Mouse (Mus musculus) granulocyte monocyte progenitor cell, adult 5-6 weeks (primary cell): ENCODE measurements at regions not wholly inside any gene's neighbourhood (a gene's known extent, or its start where the extent isn't known, plus 50 kb on each side); places are given as distances from the start of the nearest gene placed in this dataset.

Experiments
- ATAC-seq: replicated peaks from 2 replicates; pipeline ENCODE4 v1.8.0; 2016; ENCODE audit warnings: mild to moderate bottlenecking, moderate TSS enrichment, inconsistent platforms; ENCODE audit not compliant: poor library complexity, severe bottlenecking

DNA sequence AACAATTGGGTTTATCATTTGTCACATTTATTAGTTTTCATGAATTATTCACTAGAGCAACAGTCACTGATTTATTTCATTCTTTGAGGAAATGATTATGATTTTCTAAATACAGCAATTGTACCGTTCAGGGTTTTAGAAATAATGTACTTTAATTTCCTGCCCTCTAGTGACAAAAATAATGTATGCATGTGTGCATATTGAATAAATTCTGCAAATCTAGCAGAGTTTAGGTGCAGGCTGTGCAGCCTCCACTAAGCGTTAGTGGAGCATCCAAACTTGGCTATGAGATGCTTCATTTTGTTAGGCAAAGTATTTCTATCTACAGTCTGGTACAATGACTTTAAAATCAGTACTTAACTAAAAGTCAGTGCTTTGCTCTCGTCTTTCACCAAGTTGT lies 642.1 kb upstream of the A830018L16Rik start:
- ATAC-seq = no peak

DNA sequence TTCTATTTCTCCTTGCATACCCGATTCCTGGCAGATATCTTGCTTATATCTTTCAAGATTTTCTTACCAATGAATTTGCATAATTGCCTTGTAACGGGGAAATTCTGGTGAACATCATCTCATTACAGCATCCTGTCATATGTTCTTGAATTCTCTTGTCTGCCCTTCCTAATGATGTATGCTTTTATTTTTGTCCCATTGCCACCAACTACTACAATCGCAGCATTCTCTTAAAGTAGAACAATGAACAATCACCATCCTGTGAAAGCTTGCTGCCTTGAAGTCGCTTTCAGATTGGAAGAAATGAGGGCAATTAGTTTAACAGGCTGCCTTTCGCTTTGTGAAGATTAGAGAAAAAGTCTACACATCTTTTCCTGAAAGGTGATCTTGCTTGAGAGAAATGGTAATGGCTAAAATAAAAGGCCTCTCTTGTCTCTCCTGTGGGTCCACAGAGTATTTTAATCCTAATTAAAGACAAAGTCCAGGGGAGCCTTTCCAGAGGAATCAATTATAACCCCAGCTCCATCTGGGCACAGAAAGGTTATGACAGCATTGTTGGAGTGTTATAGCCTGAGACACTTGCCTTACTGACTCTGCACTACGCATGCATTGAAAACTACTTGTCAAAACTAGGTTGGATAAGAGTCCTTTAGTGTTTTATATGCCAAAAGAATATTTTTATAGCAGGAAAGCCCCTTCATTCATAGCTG lies 619.7 kb upstream of the A830018L16Rik start:
- no peak for ATAC-seq

DNA sequence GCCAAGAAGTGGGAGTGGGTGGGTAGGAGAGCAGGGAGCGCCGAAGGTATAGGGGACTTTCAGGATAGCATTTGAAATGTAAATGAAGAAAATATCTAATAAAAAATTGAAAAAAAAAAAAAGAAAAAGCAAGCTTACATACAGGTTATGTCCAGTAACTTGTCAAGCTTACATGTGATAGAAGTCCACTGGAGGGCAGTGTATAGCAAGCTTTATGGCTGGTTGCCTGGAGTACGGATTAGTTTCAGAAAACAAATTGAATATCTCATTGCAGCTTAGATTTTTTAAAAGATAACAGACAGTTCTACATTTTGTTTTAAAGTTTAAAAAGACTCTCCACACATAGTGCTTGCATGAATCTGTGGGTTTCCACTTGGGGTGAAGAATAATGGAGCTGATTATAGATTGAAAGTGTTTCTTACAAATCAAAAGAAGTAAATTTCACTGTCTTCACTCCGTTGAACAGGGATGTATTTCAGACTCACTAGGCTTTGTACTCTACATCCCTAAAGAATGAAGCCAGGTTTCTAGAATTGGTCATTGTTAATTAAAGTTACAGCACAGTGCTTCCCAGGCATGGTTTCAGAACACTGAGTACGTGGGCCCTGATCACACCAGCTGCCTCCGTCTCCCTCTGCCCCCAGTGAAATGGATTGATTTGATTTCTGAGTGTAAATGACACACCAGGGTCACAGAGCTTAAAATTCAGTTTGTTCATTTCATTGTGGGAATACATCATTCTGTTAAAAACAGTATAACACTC lies 578.1 kb upstream of the A830018L16Rik start:
- no peak for ATAC-seq

DNA sequence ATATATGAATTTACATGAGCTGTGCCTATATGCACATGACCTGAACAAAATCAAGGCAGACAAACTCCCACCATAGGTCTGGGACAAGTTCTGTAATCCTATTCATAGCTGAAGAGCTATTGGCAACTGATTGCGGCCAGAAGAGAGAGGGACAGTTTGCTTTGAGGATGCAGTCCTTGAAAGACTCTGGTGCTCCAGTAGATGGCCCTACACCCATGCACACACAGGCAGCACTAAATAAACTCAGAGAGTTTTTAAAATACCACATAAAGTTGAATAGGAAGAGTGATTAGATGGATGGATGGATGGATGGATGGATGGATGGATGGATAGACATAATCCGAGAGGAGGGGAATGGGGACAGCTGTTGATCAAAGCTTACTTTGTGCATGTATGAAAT lies 576.7 kb upstream of the A830018L16Rik start:
- no peak for ATAC-seq

DNA sequence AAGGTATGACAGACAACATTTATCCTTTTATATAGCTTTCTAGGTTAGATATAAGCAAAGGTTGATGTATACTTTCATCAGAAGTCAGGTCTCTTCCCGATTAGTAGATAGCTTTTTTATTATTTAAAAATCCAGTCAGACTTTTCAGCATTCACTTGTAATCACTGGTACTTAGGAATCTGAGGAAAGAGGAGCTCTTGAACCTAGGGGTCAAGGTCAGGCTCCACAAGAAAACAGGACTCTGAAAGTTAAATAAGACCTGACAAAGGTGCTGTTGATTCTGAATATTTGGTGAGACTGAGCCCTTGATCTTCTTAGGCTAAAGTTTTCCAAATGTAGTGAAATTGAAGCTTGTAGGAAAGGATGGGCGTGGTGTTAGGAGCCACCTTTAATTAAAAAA lies 561.0 kb upstream of the A830018L16Rik start:
- no peak for ATAC-seq

DNA sequence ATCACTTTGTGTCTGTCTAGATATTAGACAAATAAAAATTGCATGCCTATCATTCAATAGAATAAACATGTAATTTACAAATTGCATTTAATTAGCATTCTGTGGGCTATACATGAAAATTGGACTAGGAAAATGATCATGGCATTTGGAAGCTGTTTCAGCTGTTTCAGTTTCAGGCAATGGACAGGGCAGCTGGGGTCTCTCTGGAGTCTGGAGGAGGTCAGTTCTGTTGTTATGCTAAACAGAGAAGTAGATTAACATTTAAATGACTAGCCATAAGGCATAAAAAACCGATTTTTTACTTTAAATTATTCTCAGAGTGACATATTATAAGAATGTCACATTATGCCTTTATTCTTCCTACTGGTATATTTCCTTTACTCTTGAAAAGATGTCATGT lies 559.4 kb upstream of the A830018L16Rik start:
- no peak for ATAC-seq

DNA sequence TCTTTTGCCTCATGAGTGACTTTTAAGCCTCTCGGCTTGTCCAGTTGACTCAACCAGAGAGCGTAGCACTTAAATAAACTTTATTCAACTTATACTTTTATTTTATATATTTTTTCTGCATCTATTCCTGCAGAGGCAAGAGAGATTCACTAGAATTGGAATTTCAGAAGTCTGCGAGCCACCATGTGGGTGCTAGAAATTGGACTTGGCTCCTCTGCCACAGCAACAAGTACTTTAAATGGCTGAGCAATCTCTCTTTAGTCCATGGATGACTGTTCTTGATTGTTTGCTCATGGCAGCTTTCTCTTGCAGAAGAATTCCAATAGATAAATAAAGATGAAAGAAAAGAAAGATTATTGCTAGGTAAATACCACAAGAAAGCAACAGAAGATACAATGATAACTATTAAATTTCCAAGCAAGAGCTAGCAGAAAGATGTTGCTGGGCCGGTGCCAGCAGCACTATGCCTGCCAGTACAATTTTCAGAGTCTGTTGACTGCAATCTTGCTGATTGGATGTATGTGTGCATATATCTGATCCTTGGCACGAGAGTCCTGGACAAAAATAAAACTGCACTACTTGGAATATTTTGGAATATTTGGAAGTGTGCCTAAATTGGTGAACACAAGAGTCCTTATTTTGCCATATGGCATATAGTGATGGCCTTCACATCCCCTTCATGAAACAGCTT lies 542.6 kb upstream of the A830018L16Rik start:
- no peak for ATAC-seq

DNA sequence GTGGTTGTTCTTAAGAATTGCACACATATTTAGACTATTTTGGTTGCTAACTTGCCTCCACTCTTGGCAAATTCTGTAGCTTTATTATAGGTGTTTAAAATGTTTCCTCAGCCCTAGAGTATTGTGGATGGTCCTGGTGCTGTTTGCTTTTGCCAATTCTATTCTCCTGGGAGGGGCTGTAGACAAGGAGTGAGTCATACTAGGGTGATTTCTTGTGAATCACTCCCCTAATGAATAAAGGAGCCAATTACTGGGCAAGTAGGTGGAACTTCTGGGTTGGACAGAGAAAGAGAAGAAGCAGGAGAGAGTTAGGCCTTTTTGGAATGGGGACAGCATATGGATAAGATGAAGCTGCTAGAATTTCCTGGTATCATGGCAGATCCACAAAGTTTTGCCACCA lies 541.6 kb upstream of the A830018L16Rik start:
- no peak for ATAC-seq

DNA sequence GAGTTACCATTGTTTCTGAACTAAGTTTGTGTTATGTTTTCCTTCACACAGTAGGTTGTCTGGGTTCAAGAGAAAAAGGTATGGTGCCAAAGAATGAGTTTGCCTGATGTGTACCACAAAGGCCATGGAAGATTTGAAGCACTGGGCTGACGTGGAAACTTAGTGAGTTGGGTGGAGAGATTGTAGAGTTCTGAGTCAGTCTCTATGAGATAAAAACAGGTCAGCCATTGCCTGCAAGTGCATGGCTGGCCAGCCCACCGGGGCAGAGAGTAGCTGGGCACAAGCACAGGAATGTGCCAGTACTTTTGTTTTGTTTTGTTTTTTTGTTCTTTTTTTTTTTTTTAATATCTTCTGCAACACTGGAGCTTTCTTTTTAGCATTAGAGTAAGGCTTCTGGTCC lies 541.2 kb upstream of the A830018L16Rik start:
- no peak for ATAC-seq

DNA sequence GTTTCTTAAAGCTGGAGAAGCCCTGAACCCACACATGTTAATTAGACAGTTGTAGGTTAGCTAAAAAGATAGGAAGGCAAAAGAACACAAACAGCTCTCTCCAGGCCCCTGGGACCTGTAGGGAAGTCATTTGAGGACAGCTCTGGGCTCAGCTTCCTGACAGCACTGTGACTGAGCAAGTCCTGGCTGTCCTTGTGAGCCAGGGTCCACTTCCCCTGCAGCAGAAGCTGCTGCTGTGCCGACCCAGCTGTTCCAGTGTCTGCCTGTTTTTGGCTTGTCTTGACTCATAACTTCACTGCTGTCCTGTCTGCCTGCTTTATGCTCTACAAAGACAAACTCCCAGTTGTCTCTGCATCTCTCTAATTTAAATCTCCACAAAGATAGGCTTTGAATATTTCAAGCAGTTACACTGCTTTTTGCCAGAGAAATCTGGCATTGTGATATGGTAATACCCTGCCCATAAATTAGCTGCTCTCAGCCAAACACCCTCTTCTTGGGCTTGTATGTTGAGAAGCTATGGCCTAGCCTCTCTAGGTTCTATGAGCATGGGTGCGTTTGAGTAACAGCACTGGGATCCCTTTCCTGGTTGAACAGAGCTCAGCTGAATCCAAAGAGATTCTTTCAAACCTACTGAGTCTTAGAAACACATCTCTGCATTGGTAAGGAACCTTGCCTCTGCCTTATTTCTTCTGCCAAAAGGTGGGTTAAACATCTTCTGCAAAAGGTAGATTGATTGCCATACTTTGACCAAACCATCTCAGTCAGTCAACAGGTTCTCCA lies 536.3 kb upstream of the A830018L16Rik start:
- peak; percentile 59 for ATAC-seq

DNA sequence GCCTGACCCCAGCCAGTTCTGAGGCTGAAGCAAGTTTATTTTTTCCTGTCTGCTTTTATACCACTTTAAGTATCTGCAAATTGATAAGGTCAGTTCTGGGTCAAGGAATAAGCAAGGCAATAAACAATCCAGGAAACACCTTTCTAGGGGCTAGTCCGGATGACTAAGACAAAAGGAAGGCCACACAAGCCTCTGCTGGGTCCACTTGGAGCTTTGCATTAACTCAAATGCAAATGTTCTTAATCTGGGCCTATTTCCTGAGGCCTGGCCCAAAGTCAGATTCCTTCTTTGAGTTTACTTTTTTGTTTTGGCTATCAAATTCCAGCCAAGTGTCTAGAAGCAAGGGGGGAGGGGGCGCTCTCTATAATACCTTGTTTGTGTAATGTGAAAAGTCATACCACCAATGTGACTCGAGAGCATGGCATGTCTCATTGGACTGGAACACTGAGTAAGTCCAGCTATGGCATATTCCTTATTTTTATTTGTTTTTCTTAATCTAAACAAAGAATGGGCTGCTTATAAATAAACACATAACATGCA lies 535.6 kb upstream of the A830018L16Rik start:
- ATAC-seq = no peak

DNA sequence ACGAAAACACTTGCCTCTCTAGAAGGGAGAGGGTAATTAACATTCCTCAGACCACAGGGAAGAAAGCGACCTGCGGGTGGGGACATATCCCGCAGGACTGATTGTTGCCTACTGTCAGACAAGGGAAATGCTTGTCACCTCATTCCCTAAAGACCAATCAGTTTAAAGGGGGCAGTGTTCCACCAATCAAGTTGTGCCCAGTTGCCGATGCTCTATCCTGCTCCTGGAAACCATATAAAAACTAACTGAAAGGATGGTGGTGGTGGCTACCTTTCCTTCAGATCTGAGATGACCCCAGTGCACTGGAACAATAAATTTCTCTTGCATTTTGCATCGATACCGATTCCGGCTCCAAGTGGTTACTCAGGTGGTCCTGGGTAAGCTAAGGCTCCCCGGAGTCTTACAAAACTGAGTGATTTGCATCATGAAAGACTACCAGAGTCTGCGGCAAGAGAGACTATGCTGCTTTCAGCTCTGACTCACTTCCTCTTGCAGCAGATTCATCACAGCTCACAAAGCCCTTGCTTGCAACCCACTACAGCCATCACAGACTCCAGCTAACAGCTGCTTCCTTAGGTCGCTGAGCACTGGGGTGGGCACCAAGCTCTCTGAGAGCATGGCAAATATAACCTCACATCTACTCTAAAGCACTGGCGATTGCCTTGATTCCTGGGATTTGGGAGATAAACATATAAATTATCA lies 533.7 kb upstream of the A830018L16Rik start:
- ATAC-seq = peak; percentile 99

DNA sequence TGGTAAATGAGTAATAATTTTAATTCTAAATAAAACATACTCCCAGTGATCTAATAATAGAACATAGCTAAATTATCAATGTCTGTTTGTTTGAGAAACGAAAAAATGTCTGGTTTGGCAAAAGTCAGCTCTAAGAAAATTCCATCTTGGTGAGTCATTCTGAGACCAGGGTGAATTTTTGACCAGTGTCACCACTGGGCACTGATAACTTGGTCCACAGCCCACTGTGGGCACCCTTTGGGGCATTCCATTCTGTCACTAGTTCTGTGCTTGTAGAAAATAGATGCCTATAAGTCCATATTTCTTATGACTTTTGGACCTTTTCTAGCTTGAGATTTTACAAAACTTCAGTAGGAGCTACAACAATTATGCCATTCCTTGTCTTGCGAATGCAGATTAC lies 515.1 kb upstream of the A830018L16Rik start:
- no peak for ATAC-seq

DNA sequence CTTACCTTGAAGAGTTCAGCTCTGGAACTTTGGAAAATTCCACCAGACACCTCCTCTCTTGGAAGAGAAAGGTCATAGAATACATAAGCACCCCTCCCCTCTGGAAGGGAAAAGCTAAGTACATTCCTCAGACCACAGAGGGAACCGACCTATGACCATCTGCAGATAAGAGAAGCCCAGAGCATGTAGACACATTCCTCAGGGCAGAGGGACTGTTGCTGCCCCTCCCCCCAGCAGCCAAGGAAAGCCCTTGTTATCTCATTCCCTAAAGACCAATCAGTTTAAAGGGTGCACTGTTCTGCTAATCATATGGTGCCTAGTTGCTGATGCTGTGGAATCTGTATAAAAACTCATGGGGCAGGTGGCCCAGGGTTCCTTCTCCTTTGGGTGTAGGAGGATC lies 511.2 kb upstream of the A830018L16Rik start:
- ATAC-seq = no peak

DNA sequence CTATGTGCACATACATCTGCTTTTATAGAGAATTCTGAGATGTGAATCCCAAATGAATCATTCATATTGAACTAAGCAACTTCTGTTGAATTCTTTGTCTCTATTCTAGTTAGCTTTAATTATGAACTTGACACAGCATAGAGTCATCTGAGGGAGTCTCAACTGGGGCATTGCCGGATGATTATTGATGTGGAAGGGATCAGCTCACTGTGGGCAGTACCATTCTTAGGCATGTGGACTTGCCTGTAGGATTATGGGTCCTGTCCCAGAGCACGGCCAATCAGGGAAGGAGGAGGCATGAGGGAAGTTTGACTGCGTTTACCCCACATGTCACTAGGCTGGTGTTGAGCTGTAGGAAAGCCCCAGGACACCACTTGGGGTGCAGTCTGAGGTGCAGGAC lies 493.9 kb upstream of the A830018L16Rik start:
- ATAC-seq = no peak

DNA sequence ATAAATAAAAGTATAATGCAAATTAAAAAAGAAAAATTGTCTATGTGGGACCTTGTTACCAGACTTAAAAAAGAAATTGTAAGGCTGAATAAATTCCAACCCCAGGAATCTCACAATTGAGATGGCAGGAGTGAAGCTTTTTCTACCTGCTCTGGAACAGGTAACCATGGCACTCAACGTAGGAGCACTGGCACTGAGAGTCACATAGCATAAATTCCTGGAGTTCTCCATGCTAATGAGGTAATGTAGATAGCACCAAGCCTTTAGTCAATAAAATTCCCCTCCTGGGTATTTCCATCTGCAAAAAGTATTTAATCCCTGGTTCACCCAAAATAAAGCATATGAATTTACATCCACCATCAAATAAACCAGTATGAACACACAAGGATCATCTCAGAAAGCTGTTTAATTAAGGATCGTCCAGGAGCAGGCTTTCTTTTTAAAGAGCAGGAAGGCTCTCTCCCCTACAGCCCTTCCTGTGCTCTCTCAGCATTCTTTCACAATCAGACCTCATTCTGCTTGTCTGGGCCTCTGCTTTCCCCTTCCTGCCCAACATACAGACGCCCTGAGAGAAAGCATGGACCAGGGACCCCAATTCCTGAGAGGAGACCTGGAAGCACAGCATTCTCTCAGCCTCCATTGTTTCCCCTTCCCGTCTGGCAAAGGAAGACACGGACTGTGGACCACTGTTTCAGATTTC lies 481.4 kb upstream of the A830018L16Rik start:
- ATAC-seq = no peak

DNA sequence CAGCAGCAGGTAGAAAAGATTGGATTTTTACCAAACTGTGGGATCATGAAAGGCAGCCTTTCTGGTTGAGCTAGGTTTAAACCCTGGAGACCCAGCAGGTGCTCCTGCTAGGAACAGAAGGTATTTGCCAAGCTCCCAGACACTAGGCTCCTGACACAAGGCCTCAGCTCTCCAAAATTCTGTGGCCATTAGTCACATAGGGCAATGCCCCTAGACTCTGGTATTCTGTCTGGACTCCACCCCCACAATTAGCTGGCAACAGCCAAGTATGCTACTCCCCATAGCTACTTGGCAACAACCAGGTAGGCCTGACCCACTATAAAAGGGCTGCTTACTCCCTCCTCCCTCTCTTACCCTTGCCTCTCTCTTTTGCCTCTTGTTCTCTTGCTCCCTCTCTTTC lies 480.7 kb upstream of the A830018L16Rik start:
- ATAC-seq = no peak

DNA sequence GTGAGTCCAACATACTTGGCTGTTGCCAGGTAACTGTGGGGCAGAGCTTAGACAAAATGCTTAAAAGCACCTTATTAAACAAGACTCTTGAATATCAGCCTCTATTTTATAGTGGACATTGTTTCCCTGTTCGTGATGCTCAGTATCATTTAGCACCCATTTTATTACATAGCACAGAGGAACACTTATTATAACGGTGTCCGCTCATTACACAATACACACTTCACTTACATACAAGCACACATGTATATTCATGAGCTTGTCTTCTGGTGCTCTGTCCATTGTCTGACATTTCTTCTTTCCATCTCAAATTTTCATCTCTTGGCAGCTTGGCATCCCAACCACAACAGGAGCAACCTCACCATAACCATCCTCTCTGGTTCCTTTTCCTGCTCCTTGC lies 475.5 kb upstream of the A830018L16Rik start:
- ATAC-seq = no peak

DNA sequence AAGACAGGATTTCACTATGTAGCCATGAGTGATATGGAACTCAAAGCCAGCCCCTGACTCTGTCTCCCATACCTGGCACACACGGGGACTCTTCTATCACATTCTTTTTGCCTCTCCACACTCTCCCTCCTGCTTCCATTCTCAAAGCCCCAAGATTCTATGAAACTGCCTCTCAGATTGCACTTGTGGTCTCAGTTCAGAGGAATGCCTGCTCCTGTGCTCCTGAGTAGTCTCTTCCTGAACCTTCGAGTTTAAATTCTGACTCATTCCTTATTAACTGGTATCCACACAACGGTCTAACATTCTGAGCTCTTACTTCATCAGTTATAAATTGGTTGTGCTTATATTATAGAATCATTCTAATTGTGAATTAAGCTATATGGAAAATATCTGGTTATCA lies 473.6 kb upstream of the A830018L16Rik start:
- ATAC-seq = no peak
